Mouse (Mus musculus): ENCODE measurements at regions not wholly inside any gene's neighbourhood (a gene's known extent, or its start where the extent isn't known, plus 50 kb on each side); places are given as distances from the start of the nearest gene placed in this dataset.

GRCm38 (mm10) chr3:157842872-157843271, 82.0 kb downstream of the Cth start:
- no peak for DNase-seq

GRCm38 (mm10) chr3:157841164-157841719, 83.6 kb downstream of the Cth start:
- DNase-seq, result no peak

- no peak for DNase-seq
Observed at GRCm38 (mm10) chr3:157804307-157804706, 120.6 kb downstream of the Cth start.

- DNase-seq, result no peak
Observed at GRCm38 (mm10) chr3:157803356-157803755, 121.5 kb downstream of the Cth start.

- no peak for DNase-seq
Observed at GRCm38 (mm10) chr3:157787559-157788256, 137.2 kb downstream of the Cth start.

DNA sequence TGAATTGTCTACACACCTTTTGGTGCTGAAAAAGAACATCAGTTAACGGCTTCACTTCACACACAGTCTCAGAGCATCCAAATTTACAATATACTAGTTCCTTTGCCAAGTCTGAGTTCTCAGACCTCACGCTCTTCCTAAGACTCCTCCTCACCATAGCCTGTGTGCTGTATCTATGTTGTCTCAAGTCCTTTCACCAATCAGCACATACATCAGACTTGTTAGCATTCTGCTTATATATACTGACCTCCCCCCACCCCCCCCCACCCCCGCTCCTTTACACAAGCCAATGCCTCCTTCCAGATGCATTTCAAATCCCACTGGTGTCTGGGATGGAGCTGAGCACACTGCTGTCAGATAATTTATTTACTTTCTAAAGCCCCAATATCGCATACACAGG, 143.8 kb downstream of the Cth start:
- no peak for DNase-seq

DNA sequence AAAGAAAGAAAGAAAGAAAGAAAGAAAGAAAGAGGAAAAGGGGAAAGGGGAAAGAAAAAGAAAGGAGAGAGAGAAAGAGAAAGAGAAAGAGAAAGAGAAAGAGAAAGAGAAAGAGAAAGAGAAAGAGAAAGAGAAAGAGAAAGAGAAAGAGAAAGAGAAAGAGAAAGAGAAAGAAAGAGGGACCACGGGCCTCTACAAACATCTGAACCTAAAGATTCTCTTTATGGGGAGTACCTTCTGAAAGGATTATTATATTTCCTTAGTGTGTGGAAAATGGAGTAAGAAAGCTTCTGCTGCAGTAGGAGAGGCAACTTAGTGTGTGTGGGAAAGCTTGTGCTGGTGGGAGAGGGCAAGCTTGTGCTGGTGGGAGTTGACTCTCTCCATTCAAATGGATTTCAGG, 147.1 kb downstream of the Cth start:
- no peak for DNase-seq

DNA sequence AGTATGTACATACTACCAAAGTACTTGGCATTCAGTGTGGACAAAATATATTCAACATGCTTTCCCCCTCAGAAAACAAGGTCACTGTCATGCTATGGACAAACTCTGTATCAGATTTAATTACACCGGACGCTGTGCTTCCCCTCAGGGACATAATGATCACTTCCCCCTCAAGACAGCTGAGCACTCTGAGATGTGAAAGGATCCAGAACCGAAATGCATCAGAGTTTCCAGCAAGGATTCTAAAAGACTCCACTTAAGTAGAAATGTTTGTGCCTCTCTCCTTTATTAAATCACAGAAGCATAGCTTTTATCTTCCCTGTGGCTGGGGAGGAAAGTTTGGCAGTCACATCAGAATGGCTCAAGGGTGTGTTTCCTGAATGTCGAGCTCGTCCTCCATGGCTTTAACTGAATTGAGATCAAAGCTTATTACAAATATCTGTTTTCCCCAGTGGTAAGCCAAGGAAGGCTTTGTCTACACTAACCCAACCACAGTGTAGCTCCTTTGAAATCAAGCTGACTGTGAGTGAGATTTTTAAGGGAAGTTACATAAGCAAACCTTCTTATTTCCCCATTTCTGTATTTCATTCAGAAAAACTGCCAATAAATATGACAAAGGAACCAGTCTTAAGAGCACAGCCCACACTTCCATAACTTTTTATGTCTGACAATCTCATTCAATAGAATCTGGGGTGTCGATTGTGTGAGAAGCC, 161.2 kb downstream of the Cth start:
- no peak for DNase-seq

DNA sequence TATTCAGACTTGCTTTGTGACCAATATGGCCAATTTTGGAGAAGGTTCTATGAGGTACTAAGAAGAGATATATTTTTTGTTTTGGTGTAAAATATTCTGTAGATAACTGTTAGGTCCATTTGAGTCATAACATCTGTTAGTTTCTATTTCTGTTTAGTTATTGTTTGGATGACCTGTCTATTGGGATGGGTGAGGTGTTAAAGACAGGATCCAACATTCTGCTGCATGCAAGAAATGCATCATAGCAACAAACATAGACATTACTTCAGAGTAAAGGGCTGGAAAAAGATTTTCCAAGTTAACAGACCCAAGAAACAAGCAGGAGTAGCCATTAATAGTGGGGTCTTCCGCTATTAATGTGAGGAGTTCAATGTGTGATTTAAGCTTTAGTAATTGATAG, 165.0 kb downstream of the Cth start:
- DNase-seq, result no peak

- no peak for DNase-seq
Observed at GRCm38 (mm10) chr3:157754826-157755225, 170.1 kb downstream of the Cth start.

- DNase-seq, result no peak
Observed at GRCm38 (mm10) chr3:157750266-157750665, 174.6 kb downstream of the Cth start.

GRCm38 (mm10) chr3:157748395-157749037, 176.4 kb downstream of the Cth start:
- DNase-seq, result no peak

GRCm38 (mm10) chr3:157743000-157743399, 176.3 kb downstream of the Ptger3 start:
- no peak for DNase-seq

DNA sequence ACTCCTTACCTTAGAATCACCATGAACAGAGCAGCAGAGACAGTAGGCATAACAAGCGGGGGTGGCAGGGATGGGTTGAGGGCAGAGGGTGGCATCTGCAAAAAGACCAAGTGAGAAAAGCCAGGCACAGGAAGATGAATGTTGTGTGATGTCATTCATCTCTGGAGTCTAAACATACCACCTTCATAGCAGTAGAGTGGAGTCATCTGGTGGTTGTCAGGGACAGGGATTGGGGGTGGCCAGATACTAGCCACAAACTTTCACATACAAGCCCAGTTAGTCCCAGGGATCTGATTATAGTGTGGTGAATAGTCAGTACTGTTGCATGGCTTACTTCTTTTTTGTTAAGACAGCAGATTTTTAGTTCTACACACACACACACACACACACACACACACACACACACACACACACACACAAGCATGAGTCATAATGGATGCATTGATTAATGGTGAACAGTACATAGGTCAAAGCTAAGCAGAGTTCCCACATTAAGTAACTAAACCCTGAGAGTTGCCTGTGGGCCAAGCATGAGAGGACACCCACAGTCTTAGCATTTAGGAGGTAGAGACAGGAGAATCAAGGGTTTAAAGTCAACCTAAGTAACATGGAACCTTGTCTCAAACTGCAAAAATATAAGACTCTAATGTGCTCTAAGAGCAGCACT, 173.1 kb downstream of the Ptger3 start:
- no peak for DNase-seq

DNA sequence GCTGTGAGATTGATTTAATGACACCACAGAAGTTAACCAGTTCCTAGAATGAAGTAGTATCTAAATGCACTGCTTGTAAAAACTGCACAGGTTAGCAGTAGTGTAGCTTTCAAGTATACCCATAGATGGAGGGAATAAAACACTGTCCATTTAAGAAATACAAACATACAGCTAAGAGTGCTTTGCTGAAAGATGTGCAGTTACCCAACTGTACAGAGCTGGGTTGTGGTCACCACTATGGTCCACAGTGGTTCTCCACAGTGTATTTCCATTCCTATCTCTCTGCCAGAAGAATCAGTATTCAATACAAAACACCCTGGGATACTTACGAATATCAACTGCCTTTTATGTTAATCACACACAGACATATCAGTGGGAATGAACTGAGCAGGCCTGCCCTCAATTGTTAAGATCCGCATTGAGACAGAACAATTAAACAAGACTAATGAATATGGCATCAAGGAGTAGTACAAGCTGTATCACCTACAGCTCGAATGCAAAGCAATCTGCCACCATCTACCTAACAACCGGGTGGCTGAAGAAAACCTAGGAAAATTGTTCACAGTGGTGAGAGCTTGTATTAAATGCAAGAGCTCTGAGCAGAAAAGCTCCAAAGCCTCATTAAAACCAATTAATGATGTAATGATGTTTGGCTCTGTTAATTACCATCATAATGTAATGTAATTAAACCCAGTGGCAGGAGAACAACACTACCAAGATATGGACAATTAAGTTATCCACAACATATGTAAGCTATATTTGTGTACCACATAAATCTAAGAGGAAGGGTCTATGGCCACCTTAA, 165.6 kb downstream of the Ptger3 start:
- DNase-seq, result no peak

GRCm38 (mm10) chr3:157729711-157730367, 163.1 kb downstream of the Ptger3 start:
- DNase-seq, result no peak

DNA sequence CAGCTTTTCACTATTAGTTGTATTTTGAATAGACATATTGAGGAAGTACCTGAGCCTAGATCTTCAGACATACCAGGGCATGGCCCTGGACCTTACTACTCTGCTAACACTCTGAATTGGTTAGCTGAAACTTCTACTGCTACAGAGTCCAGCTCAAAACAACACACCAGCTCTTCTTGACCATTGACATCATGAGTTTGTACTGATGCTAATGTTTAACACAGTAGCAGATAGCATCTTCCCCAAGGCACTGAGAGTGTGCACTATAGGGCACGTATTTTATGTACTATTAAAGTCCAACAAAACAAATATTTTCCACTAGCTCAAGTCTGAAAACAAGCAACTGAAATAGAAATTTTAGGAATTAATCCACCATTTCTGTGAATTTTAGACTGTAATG, 157.8 kb downstream of the Ptger3 start:
- DNase-seq, result no peak

GRCm38 (mm10) chr3:157723184-157723583, 156.5 kb downstream of the Ptger3 start:
- no peak for DNase-seq

DNA sequence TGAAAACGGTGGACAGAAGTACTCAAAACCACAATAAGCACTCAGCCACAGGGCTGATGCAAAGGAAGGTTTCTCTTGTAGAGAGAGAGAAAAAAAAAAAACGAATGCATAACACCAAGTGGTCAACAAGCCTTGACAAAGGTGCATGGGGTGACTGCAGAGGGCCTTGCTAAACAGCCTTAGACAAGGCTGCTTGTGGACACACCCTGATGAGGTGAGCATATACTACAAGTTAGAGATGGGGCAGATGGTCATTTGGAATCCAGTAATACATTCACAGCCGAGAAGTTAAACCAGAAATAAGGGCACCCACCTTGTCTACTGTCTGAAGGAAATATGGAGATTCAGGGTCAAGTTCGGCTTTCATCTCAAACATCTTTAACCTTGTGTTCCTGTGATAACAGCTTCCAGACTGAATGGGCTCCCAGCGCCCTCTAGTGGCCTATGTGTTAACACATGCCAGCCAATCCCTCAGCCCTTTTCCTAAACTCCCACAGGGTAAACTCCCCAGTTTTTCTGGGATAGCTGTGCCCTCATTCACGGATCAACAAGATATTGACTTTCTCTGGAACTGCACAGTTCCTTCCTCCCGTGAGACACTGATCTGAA, 150.7 kb downstream of the Ptger3 start:
- peak; percentile 69 for DNase-seq

- no peak for DNase-seq
Observed at GRCm38 (mm10) chr3:157714023-157714422, 147.3 kb downstream of the Ptger3 start.

- DNase-seq, result no peak
Observed at GRCm38 (mm10) chr3:157710790-157711381, 144.2 kb downstream of the Ptger3 start.

All from liver (tissue).